Mouse (Mus musculus) erythroblast, adult 5-6 weeks (primary cell): Measurements from ENCODE around the gene Map6. TPM values are rescaled to one million over a fixed set of nuclear protein-coding genes. Genes with fewer than 3 reads are reported as not detected.
A peak's percentile ranks its signal among the peaks of the same experiment; 100 is the strongest.
"Not testable (repeated sequence)": the region's sequence is repeated elsewhere in the genome, so short reads cannot be mapped to it uniquely, and the experiment has no call there.

Source experiments
- ATAC-seq: replicated peaks from 2 replicates; pipeline ENCODE4 v1.8.0; 2016; ENCODE audit warnings: moderate number of reproducible peaks, mild to moderate bottlenecking, moderate TSS enrichment, inconsistent platforms; ENCODE audit not compliant: poor library complexity, low FRiP score, severe bottlenecking
- total RNA-seq, 2 experiments: library from RNA; stranded (forward) in 1 of 2; stranded (reverse) in 1 of 2; fragments of 150-400 nt in 1 of 2; fragments of 200-764, 138-1000 nt in 1 of 2; gene quantifications; 2 replicates each; pipeline versions ENCODE4 v1.2.3 to v1.2.4; 2015 to 2017; ENCODE audit warnings: low replicate concordance in 2 of 2

Map6 gene
- total RNA-seq, 2 experiments from 2014 or later: 0.19 to 0.34 TPM

DNA sequence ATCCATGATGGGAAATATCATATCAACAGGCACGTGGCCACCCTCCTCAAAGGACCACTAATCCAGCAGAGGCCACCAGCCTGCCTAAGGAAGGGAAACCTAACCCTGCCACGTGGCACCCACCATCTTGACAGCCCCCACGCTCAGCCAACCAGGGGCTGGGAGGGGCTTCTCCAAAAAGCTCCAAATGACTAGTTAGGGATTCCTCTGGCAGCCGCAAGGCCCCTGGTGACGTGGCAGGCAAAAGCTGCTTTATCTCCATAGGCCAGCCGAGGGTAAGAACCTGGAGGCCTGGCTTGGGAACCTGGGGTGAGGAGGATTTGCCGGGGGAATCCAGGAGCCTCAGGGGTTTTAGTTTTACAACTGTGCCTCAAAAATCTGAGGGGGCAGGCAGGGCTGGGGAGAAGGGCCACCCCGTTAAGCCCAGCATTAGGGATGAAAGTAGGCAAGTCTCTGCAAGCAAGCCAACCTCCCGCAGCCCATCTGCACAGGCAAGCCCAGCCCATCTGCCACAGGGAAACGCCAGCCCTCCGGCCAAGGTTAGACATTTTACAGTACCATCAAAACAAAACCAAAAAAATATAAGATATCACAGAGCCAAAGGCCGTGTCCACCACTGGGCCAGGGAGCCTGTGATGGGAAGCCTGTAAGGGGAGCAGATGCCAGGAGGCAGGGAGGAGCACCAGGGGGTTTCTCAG is 84.0 kb downstream of the Map6 start:
- no peak for ATAC-seq

DNA sequence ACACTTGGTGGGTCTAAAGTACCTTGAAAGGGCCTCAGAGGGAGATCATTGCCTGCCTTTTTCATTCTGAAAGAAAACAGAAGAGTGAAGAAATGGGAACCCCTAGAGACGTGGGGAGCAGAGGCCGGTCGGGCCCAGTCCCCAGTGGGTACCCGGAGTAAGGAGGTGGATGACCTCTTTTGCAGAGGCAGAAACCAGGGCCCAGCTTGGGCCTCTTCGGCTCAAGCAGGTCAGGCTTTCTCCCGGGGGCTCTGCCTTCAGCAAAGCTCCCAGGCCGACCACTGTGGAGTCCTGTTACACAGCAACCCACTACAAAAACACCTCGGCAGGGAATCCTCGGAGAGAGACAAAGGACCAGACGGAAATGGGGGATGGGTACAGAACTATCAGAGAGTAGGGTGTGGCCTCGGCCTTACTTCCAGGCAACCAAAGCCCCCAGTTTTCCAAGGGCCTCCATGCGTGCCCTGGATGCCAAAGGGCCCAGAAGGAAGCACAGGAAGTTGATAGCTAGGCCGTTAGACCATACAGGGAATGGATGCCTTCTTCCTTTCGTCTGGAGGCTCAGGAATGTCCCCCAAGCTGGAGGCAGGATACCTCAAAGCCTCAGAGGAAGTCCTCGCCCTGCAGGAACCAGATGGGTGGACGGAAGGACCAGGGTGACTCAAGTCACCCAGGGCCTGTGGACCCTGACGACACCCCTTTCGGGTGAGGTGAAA is 84.7 kb downstream of the Map6 start:
- ATAC-seq: no peak

DNA sequence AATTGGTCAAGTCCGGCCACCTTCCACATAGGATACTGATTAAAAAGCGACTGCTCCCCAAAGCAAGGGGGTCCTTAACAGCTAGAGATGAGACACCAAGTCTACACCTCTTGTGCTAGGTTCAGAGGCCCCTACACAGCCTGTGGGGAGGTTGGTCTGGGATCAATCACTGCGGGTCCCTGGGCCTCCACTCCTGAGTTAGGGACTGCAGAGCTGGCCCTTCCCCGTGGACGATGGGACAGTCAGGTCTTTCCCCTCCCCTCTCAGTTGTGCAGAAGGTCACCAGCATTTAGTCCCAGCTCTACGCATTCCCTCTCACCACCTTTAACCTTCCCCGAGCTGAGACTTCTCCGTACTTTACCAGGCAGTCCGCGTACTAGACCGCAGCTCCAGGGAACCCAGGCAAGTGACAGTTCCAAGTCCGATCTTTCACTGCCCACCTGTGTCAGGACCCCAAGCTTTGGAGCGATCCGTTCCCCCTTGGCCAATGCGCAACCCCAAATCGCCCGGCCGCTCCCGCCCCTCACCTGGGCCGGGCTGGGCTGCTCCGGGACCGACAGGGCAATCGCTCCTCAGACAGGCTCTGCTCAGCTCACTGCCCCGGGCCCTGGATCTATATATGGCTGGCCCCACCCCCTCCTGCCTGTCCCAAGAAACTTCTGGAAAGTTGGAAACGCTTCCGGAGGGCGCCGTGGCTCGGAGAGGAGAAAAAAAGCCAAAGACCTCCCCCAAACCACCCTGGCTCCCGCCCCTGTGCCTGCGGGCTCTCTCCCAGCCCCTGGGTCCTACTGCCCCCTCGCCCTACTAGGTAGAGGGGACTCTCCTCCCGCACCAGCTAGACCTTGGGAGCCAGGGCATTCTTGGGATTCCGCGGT is 85.5 kb downstream of the Map6 start, which contains the start of gene Serpinh1:
TSS of gene Serpinh1 (minus strand) at position 714 of the 875 bp plus-strand sequence.
- no peak for ATAC-seq

DNA sequence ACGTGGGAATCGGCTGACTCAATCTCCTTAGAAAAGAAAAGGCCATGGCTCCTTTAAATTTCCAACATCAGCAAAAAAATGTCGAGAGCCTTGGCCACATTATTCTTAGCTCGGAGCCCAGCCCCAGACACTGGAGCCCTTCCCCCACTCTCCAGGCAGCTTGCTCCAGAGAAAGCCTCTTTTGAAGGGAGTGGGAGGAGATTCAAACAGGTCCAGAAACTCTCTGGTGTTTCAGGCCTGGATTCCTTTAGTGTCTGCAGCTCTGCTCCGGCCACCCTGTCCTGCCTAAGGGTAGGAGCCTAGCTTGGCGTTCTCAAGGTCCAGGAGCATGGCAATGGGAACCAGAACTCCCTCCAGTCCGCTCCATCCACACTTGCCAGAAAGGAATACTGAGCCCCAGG is 88.5 kb downstream of the Map6 start:
- no peak for ATAC-seq

DNA sequence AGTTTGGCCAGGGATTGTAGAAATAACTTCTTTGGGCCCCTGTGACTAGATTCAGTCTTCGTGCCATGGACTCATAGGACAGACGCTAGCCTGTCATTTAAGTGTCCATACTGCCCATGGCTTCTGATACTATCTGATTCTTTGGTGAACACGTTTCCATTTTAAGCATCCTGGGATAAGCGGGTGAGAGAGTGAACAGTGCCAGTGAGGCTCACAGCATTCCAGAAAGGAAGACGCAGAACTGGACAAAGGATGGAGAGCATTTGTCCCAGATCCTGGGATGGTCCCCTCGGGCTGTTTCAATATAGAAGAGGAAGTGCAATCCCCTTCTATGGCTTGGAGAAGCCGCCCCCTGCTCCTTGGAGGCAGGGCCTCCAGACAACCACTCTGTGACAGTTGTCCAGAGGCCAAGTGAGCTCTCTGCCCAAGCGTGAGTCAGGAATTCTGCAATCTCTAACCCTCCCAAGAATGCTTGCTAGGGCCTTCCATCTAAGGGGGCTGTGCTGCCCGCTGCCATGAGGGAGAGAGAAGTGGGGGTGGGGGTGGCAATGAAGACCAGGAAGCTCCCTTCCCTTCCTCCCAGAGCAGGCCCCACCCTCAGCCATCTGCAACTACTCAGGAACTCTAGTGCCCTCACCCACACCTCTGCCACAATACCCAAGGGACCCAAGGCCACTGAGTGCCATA is 89.1 kb downstream of the Map6 start:
- no peak for ATAC-seq

DNA sequence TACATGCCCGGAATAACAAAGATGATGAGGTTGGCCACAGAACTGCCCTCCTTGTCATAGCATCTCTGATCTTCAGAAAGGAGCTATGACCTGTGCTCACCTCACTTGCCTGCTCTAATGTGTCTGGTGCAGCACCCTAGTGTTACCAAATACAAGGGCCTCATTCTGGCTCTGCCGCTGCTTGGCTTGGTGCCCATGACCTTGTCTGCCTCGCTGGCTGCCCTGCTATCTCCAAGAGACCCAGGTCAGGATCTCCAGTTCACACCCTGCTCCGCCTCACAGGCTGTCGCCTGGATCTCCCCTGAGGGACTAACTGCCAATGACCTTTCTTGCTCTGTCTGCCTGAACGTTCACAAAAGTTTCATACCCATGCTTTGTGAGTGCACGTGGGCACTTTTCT is 90.0 kb downstream of the Map6 start:
- ATAC-seq: no peak

DNA sequence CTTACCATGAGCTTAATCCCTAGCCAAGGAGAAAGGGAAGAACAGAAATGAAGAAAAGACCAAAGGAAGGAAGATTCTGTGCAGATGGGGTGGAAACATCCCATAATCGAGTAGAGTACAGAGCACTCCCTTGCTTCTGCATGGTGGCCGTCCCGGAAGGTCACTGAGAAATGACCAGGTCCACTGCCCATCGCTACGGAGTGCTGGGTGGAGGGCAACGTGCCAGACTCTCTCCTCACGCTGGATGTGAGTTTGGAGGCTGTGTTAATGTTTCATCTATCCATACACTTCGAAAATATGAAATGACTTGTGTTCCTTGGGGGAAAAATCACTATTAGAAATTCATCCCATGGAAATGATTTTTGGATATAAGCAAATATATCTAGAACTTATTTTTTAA is 91.1 kb downstream of the Map6 start:
- ATAC-seq: no peak

DNA sequence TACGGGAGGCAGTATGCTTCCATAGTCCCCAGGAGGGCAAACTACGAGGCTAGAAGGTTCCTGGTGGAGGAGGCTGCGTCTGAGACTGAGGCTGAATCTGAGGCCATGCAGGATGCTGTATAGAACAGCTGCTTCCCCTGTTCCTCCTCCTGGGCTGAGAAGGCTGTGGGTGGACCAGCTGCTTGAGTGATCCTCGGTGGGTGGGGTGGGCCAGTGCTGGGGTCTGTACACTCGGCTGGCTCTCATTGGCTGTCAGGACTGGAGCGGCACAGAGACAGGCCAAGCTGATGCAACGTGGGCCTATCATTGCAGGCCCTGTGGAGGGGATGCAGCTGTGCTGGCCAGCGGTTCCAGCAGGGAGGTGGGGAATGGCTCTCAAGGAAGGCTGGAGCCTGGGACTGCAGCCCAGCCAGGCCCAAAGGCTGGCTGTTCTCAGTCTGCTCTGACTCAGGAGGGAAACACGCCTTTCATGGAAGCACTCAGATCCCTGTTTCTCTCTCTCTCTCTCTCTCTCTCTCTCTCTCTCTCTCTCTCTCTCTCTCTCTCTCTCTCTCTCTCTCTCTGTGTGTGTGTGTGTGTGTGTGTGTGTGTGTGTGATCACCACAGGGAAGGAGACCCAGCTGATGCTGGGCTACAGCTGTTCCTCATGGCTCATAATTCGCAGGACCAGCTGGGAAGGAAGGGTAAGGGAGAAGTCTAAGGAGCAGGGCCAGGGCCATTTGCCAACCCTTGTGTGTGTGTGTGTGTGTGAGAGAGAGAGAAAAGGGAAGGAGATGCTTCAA is 93.0 kb downstream of the Map6 start:
- ATAC-seq: no peak

DNA sequence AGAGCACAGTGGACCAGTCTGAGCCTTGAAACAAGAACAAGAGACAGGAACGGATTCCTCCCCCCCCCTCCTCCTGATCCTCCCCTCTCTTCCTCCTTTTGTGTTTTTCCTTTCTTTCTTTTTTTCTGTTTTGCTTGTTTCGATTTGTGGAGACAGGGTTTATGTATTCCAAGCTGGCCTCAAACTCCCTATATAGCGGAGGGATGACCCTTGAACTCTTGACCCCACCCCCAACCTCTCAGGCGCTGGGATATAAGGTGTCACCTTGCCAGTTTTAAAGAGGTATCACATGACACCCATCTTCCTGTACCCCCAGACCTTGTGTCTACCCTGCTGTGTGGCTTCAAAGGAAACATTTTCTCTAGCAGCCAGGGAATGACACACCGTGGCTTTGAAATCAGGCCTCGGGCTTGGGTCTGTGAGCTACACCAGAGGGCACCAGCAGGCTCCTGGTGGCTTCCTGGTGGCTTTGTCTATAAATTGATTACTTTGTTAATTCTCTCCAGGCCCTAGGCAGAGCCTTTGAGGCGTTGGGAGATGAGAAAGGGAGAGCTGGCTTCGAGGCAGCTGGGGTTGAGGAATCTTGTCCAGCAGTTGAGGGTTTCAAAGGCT is 93.7 kb downstream of the Map6 start:
- ATAC-seq: no peak

DNA sequence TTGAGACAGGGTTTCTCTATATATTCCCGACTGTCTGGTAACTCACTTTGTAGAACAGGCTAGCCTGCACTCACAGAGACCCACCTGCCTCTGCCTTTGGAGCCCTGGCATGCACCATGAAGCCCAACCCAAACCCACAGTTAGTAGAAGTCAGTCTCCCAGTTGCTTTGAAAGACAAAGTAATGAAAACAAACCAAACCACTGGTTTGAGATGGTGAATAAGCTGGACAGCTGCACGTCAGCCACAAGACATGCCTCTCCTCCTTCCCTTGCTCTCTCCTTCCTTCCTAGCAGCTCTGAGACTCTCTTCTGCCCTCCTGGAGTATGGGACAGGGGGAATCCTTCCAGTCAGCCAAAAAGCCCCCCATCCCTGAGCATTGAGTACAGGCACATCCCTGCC is 94.9 kb downstream of the Map6 start:
- no peak for ATAC-seq

DNA sequence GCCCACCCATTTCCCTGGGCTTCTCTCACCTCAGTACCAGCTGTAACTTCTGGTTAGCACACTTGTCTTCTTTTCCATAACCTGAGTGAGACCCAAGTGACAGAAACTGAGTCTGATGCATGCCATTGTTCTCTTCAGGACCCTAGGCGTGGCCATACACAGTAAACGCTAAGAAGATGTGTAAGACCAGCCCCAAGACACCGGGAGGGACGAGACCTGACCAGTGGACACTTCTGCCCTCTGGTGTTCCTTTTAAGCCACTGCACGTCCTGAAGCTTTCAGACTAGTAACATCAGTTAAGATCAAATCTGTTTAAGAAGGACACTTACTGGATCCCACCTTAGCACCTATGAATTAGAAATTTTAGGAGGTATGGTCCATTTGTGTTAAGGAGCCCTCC is 97.8 kb downstream of the Map6 start:
- ATAC-seq: no peak

DNA sequence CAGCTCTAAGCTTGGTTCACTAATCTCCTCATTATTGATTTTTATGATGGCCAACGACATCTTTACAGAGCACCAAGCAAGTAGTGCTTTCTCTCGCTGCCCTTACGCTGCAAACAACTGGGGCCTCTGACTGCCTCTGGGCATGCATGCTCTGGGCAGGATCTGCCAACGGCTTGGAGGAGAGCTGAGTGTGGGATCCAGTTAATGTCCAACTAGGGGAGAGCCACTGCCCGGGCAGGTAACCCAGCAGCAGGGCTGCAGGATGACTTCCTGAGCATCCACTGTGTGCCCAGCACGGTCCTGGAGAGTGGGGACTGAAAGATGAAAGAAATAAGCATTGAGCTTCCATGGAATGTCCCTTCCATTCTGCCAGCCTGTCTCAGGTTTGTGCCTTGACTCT is 99.5 kb downstream of the Map6 start:
- no peak for ATAC-seq

DNA sequence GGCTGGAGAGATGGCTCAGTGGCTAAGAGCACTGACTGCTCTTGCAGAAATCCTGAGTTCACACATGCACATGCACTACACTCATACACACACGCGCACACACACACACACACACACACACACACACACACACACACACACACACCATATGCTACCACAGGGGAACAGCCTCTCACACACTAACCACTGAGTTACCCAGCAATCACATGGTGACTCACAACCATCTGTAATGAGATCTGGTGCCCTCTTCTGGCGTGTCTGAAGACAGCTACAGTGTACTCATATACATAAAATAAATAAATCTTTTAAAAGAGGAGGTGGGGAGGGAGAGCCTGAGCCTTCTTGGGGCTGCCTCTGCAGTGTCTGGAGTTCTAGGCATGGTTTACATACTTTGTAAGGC is 107.1 kb downstream of the Map6 start:
- ATAC-seq: not testable (repeated sequence)

DNA sequence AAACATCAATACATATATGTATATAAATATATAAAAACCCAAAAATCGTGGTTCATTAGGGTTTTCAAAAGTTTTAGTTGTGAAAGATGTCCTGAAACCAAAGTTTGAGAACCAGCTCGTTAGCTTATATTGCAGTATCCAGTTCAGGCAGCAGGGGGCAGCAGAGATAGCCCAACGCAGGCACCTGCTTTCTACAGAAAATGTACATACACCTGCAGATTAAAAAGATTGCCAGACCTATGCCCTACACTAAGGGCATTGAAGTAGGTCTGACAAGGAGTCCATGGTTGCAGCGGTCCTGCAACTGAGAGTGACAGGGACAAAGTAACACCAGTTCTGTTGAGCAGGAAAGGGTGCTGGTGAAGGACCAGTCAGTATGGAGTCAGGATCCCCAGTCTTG is 108.2 kb downstream of the Map6 start:
- ATAC-seq: no peak

DNA sequence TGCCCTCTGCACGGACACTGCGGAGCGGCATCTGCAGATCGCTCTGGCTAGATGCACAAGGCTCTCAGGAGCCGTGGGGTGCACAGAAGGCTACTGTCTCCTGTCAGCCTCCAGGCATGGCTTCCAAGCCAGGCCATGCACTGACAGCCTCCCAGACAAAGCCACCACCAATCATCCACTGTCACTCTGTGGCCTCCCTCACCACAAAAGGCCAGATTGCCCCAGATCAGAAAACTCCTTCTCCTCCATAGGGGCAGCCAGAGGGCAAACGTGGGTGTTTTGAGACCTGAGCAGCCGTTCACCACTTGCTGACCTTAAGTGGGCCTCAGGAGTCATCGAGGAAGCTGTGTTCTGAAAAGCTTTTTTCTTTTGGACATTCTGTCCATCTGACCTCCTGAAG is 111.6 kb downstream of the Map6 start:
- ATAC-seq: no peak

DNA sequence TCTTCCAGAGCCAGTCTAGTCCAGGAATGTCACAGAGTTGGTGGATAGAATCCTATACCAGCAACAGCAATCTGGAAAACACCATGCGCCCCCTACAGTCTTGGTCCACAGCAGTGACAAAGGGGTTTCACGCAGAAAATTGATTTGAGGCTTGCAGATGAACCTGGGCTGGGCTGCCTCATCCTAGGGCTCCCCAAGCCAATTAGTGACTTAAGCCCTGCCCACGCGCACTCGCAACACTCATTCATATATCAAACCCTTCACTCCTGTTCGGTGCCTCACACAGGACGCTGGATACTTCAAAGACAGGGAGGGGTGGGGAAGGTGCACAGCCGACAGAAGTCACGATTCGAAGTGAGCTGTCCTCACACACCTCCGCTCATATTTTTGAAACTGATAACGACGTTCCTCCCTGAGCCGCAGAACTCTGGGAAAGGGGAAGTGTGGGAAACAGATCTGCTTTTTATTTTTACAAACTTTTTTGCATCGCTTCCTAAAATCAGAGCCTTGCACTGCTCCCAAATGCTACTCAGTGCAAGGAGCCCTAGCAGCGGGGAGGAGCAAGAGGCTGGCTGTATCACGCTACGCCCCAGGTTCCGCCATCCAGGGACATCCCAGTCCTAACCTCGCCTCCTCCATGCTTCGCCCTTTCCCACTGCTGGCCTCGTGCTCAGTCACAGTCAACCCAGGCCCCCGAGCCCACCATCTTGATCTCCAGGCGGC is 113.4 kb downstream of the Map6 start:
- no peak for ATAC-seq

DNA sequence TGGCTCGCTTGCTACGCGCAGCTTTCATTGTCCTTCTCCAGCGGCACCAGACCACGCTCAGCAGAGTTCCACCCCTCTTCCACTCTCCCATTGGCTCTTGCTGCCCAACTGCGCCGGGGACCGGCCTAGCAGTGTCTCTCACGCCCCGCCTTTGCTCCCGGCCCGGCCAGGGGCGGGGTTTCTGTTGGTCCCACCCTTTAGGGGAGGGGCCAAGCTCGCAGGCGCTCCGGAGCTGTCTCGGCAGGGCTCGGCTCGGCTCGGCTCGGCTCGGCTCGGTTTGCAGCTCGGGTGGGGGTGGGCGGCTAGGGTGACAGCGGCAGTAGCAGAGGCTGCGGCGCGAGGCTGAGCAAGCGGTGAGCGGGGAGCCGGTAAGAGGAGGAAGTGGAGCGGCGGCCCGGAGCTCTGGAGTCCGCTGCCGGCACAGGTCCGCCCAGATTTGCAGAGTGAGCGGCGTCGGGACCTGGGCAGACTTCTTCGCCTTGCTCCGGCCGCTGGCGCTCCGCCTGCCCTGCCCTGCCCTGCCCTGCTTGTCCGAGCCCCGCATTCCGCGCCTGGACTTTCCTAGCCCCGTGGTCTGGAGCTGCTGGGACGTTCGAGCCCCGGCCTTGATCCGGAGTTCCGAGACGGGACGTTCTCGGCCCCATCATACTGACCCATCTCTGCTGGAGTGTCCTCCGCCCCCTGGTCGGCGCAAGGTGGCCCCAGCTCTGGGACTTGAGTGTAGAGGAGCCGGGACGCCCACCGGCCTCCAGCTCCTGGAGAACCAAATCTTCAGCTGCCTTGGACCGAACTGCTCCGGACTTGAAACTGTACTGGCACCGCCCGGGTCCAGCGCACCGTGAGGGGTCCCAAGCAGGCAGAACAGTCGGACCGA is 114.2 kb downstream of the Map6 start, which contains the start of gene Gdpd5:
TSS of gene Gdpd5 (plus strand) at position 201 of the 874 bp plus-strand sequence.
- peak; percentile 77 for ATAC-seq
